Mouse (Mus musculus): Measurements from ENCODE around the gene Lyrm9. TPM values are rescaled to one million over a fixed set of nuclear protein-coding genes. Genes with fewer than 3 reads are reported as not detected.

The Lyrm9 gene
- total and polyA plus RNA-seq, 2 experiments from 2014 or later = 6.9 to 51.7 TPM

- H3K27ac ChIP-seq (ENCODE audit: low read depth) = no peak overlapping the region; the same call in 1 of the 2 replicates
- no peak overlapping the region for H3K4me3 ChIP-seq (ENCODE audit: low read depth, low read length)
- H3K27me3 ChIP-seq (ENCODE audit: control insufficient read depth, insufficient read depth, low read length) = no peaks in the 10 kb centered on the region
- no peaks in the 10 kb centered on the region for H3K36me3 ChIP-seq (replicated peaks; ENCODE audit: control insufficient read depth, insufficient read depth, low read length)
- TF ChIP-seq CTCF (IDR thresholded peaks at IDR 0.05; ENCODE audit: low read depth) (no peak), EP300 (IDR thresholded peaks at IDR 0.05; ENCODE audit: low read depth) (no peak)
- WGBS = 80% methylated on average over 11 of the region's 11 CpGs
- no peaks in the 10 kb centered on the region for H3K4me1 ChIP-seq (ENCODE audit: control insufficient read depth, insufficient read depth)
- DNase-seq (ENCODE audit: low spot score) (no peak), ATAC-seq (ENCODE audit: insufficient read depth, low read depth) (no peak)
- H3K9ac ChIP-seq (replicated peaks; ENCODE audit: low read depth, low read length) = no peak overlapping the region
- H3K9me3 ChIP-seq (replicated peaks; ENCODE audit: control insufficient read depth, low read length) = no peaks in the 10 kb centered on the region
- H3K4me2 ChIP-seq (ENCODE audit: low read depth, low read length) = no peak overlapping the region
These were observed 26.1 kb downstream of the Lyrm9 start for GRCm38 (mm10) chr11:78852529-78852928.

DNA sequence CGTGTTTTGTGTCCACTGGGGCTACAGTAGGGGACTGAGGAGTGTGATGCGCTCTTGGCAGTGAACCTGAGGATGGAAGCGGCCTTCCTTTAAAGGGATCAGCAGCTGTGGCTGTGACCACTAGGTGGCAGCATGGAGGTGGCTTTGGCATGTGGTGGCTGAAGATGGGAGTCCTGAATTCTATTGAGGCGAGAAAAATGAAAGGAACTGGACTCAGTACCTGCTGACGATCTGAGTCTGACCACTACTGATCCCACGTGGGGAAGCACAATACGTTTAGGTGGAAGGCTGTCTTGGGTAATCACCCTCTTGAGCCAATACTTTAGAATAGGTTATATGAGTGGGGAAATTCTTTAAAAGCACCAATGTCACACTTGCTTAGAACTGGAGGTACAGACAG lies 29.9 kb downstream of the Lyrm9 start:
- Histone ChIP-seq H3K9ac (replicated peaks; ENCODE audit: low read depth, low read length) (no peak overlapping the region), H3K9me3 (replicated peaks; ENCODE audit: control insufficient read depth, low read length) (no peaks in the 10 kb centered on the region), H3K36me3 (replicated peaks; ENCODE audit: control insufficient read depth, insufficient read depth, low read length) (no peaks in the 10 kb centered on the region), H3K4me1 (ENCODE audit: control insufficient read depth, insufficient read depth) (no peaks in the 10 kb centered on the region), H3K27ac (ENCODE audit: low read depth) (no peak overlapping the region), H3K27me3 (ENCODE audit: control insufficient read depth, insufficient read depth, low read length) (no peaks in the 10 kb centered on the region), H3K4me2 (ENCODE audit: low read depth, low read length) (no peak overlapping the region), H3K4me3 (ENCODE audit: low read depth, low read length) (no peak overlapping the region)
- WGBS = 8% methylated on average over 7 of the region's 7 CpGs
- TF ChIP-seq CTCF (IDR thresholded peaks at IDR 0.05; ENCODE audit: low read depth) (peak; percentile 96), EP300 (IDR thresholded peaks at IDR 0.05; ENCODE audit: low read depth) (no peak)
- DNase-seq (ENCODE audit: low spot score) = peak; percentile 74
- no peak; the same call in 1 of the 2 replicates for ATAC-seq (ENCODE audit: insufficient read depth, low read depth)

DNA sequence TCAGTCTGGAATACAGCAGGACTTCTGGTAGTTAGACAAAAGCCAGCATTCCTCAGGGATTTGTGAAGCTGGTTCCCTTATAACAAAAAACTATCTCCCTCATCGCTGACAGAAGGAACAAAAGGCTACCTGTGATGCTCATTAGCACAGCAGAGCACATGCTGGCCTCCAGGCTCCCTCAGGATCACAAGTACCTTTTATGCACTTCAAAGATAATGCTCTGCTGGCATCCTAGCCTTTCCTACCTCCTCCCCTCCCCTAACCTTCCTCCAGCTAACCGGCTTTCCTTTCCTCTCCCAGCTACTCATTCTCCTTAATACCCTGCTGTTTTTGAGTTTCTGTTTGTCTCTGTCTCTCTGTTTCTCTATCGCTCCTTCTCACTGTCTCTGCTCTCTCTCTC lies 31.2 kb downstream of the Lyrm9 start:
- Histone ChIP-seq H3K27ac (ENCODE audit: low read depth) (no peak overlapping the region), H3K4me2 (ENCODE audit: low read depth, low read length) (no peak overlapping the region), H3K4me1 (ENCODE audit: control insufficient read depth, insufficient read depth) (no peaks in the 10 kb centered on the region), H3K36me3 (replicated peaks; ENCODE audit: control insufficient read depth, insufficient read depth, low read length) (no peaks in the 10 kb centered on the region), H3K9ac (replicated peaks; ENCODE audit: low read depth, low read length) (no peak overlapping the region), H3K4me3 (ENCODE audit: low read depth, low read length) (no peak overlapping the region), H3K27me3 (ENCODE audit: control insufficient read depth, insufficient read depth, low read length) (no peaks in the 10 kb centered on the region), H3K9me3 (replicated peaks; ENCODE audit: control insufficient read depth, low read length) (no peaks in the 10 kb centered on the region)
- 19% methylated on average over 3 of the region's 3 CpGs for WGBS
- ATAC-seq (ENCODE audit: insufficient read depth, low read depth) (no peak), DNase-seq (ENCODE audit: low spot score) (no peak)
- TF ChIP-seq CTCF (IDR thresholded peaks at IDR 0.05; ENCODE audit: low read depth) = no peak
- no peak for TF ChIP-seq EP300 (IDR thresholded peaks at IDR 0.05; ENCODE audit: low read depth)

DNA sequence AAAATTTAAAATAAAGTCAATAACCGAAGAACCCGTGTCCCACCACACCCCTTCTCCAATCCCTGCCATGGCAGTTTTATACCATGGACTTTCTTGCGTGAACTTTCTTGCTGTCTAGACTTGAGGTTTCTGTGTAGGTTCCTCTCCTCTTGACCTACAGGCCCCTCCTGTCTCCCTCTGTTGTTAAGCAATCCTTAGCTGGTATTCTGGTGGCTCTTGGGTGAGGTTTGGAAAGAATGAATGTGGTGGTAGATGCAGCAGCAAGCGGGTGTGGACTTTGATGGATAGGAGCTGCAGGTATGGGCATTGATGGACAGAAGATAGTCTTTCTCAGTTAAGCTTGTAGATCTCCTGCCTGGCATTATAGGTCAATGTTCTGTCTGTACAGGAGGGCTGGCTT lies 37.5 kb downstream of the Lyrm9 start:
- H3K4me3 ChIP-seq (ENCODE audit: low read depth, low read length) = no peak overlapping the region
- no peak overlapping the region for H3K4me2 ChIP-seq (ENCODE audit: low read depth, low read length)
- no peak overlapping the region for H3K9ac ChIP-seq (replicated peaks; ENCODE audit: low read depth, low read length)
- H3K27ac ChIP-seq (ENCODE audit: low read depth) = no peak overlapping the region
- DNase-seq (ENCODE audit: low spot score) (no peak), ATAC-seq (ENCODE audit: insufficient read depth, low read depth) (no peak)
- H3K27me3 ChIP-seq (ENCODE audit: control insufficient read depth, insufficient read depth, low read length) = no peaks in the 10 kb centered on the region
- 87% methylated on average over 4 of the region's 4 CpGs for WGBS
- no peaks in the 10 kb centered on the region for H3K4me1 ChIP-seq (ENCODE audit: control insufficient read depth, insufficient read depth)
- no peaks in the 10 kb centered on the region for H3K9me3 ChIP-seq (replicated peaks; ENCODE audit: control insufficient read depth, low read length)
- no peaks in the 10 kb centered on the region for H3K36me3 ChIP-seq (replicated peaks; ENCODE audit: control insufficient read depth, insufficient read depth, low read length)
- no peak for TF ChIP-seq EP300 (IDR thresholded peaks at IDR 0.05; ENCODE audit: low read depth)
- TF ChIP-seq CTCF (IDR thresholded peaks at IDR 0.05; ENCODE audit: low read depth) = no peak

GRCm38 (mm10) chr11:78864567-78865278 lies 38.3 kb downstream of the Lyrm9 start:
- Histone ChIP-seq H3K9me3 (replicated peaks; ENCODE audit: control insufficient read depth, low read length) (no peaks in the 10 kb centered on the region), H3K27ac (ENCODE audit: low read depth) (no peak overlapping the region), H3K36me3 (replicated peaks; ENCODE audit: control insufficient read depth, insufficient read depth, low read length) (no peaks in the 10 kb centered on the region), H3K9ac (replicated peaks; ENCODE audit: low read depth, low read length) (no peak overlapping the region), H3K4me1 (ENCODE audit: control insufficient read depth, insufficient read depth) (no peaks in the 10 kb centered on the region), H3K4me2 (ENCODE audit: low read depth, low read length) (no peak overlapping the region), H3K4me3 (ENCODE audit: low read depth, low read length) (no peak overlapping the region), H3K27me3 (ENCODE audit: control insufficient read depth, insufficient read depth, low read length) (no peaks in the 10 kb centered on the region)
- DNase-seq (ENCODE audit: low spot score) (no peak), ATAC-seq (ENCODE audit: insufficient read depth, low read depth) (no peak)
- no peak for TF ChIP-seq EP300 (IDR thresholded peaks at IDR 0.05; ENCODE audit: low read depth)
- no peak for TF ChIP-seq CTCF (IDR thresholded peaks at IDR 0.05; ENCODE audit: low read depth)
- WGBS = 61% methylated on average over 5 of the region's 5 CpGs

DNA sequence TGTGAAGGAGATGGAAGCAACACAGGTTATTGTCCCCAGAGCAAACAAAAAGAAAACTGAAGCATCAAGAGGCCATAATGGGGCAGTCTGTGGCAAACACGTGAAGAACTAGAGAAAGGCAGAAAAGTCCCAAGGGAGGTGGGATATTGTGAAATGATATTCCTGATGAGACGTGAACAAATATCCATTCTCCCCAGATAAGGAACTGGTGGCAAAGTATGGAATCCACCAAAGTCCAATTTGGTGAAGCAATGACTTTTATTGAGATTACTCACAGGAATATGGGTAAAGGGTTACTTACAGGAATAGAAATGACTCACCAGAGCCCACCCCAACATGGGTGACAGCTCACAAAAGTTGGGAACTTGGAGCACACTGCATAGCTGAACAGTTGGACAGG lies 38.9 kb downstream of the Lyrm9 start:
- Histone ChIP-seq H3K27me3 (ENCODE audit: control insufficient read depth, insufficient read depth, low read length) (no peaks in the 10 kb centered on the region), H3K4me2 (ENCODE audit: low read depth, low read length) (no peak overlapping the region), H3K36me3 (replicated peaks; ENCODE audit: control insufficient read depth, insufficient read depth, low read length) (no peaks in the 10 kb centered on the region), H3K27ac (ENCODE audit: low read depth) (no peak overlapping the region), H3K9ac (replicated peaks; ENCODE audit: low read depth, low read length) (no peak overlapping the region), H3K4me3 (ENCODE audit: low read depth, low read length) (no peak overlapping the region), H3K9me3 (replicated peaks; ENCODE audit: control insufficient read depth, low read length) (no peaks in the 10 kb centered on the region), H3K4me1 (ENCODE audit: control insufficient read depth, insufficient read depth) (no peaks in the 10 kb centered on the region)
- ATAC-seq (ENCODE audit: insufficient read depth, low read depth) (no peak), DNase-seq (ENCODE audit: low spot score) (no peak)
- WGBS = 68% methylated on average over 2 of the region's 2 CpGs
- TF ChIP-seq EP300 (IDR thresholded peaks at IDR 0.05; ENCODE audit: low read depth) (no peak), CTCF (IDR thresholded peaks at IDR 0.05; ENCODE audit: low read depth) (no peak)

Data from heart, postnatal 0 days (tissue).